Mouse (Mus musculus) kidney, adult 8-10 months (tissue): ENCODE measurements around the gene Vps9d1.
"Not testable (repeated sequence)": the region's sequence is repeated elsewhere in the genome, so short reads cannot be mapped to it uniquely, and the experiment has no call there.

Experiments used
- DNase-seq, 2 experiments: peaks; one replicate each; pipeline ENCODE4 v3.0.0; 2022

Gene Vps9d1

DNA sequence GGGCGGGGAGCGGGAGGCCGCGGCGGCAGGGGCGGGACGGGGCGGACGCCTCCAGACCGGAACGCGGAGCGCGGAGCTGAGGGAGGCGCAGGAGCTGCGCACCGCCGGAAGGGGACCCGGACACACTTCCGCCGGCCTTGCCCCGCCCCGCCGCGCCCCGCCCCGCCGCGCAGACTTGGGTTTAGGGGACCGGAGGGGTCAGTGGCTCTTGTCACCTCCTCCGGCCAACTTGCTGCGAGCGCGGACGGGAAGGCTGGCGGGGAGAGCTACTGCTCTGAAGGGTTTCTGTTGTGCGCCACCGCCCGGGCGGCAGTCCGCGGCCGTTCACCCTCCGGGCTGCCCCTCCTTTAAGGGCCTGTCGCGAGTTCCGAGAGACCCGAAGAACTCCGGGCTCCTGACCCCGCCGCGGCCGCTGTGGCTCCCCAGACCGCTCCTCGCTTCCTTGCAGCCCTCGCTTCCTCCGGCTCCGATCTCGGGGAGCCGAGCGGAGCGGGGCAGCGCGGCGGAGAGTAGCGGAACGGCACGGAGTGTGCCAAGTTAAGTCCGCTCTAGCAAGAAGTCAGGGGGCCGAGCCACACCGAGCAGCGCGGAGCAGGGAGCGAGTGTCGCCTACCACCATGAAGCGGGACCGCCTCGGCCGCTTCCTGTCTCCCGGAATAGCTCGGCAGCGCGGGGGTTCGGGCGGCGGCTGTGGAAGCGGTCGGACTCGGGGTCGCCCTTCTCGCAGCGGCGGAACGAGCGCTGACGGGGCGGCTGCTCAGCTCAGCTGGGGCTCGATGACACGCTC is at the start of gene Vps9d1, which contains the start of gene Zfp276:
Vps9d1 (minus strand) TSS at position 250 of the 787 bp plus-strand sequence.
Zfp276 (plus strand) TSS at position 97 of the 787 bp plus-strand sequence.
- DNase-seq, result peak; percentile 73 to 82

DNA sequence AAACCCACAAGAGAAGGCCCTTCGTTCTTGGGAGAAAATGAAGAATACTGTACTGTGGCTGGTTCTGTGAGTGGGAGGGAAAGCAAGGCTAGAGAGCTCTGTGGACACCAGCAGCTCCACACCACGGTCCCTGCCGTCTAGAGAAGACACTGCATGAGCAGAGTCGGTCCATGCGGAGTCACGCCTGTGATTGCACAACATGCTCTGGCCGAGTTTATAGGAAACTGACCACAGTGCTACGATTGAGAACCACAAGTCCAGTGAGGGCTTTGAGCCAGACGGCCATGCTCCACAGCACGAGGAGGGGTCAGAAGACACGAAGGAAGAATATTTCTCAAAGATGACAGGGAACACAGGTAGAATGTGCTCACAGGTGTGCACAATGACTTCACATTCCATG is 44.2 kb upstream of the Vps9d1 start:
- DNase-seq, result peak in 1 of 2 experiments; percentile 18

- DNase-seq, result no peak
Observed at GRCm38 (mm10) chr8:123292785-123293184, 38.6 kb upstream of the Vps9d1 start.

DNA sequence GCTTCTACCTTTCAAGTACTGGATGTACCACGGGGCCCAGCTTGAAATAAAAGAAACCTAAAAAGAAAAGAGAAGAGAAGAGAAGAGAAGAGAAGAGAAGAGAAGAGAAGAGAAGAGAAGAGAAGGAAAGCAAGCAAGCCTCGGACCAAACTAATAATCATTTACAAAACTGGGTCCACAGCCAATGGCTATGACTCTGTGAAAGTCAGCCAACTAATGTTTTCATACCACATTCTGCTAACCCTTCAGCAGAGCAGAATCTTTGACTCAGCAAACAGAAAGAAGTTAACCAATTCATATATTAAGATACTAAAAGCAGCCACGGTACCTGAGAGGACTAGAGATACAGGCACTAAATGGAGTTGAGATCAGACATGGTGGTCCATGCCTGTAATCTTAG is 38.1 kb upstream of the Vps9d1 start:
- DNase-seq, result peak; percentile 35 to 37

- no peak for DNase-seq
Observed at GRCm38 (mm10) chr8:123291716-123292115, 37.6 kb upstream of the Vps9d1 start.

GRCm38 (mm10) chr8:123290679-123291078 is 36.5 kb upstream of the Vps9d1 start:
- no peak for DNase-seq

- DNase-seq, result peak in 1 of 2 experiments; percentile 43
Observed at GRCm38 (mm10) chr8:123290166-123290565, 36.0 kb upstream of the Vps9d1 start.

- no peak for DNase-seq
Observed at GRCm38 (mm10) chr8:123287362-123287761, 33.2 kb upstream of the Vps9d1 start.

- no peak for DNase-seq
Observed at GRCm38 (mm10) chr8:123284493-123284892, 30.3 kb upstream of the Vps9d1 start.

GRCm38 (mm10) chr8:123283991-123284390 is 29.8 kb upstream of the Vps9d1 start:
- no peak for DNase-seq

DNA sequence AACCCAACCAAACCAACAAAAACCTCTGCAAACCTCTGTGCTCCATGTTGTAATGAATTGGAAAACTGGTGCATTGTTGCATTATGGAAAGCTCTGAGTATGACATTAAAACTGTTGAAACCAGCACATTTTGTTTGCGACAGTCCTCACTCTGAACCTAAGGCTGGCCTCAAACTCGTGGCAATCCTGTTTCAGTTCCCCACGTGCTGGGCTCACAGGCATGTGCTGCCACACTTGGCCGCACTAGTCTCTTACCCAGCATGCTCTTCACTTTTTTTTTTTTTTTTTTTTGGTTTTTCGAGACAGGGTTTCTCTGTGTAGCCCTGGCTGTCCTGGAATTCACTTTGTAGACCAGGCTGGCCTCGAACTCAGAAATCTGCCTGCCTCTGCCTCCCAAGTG is 28.8 kb upstream of the Vps9d1 start:
- DNase-seq, result not testable (repeated sequence)

DNA sequence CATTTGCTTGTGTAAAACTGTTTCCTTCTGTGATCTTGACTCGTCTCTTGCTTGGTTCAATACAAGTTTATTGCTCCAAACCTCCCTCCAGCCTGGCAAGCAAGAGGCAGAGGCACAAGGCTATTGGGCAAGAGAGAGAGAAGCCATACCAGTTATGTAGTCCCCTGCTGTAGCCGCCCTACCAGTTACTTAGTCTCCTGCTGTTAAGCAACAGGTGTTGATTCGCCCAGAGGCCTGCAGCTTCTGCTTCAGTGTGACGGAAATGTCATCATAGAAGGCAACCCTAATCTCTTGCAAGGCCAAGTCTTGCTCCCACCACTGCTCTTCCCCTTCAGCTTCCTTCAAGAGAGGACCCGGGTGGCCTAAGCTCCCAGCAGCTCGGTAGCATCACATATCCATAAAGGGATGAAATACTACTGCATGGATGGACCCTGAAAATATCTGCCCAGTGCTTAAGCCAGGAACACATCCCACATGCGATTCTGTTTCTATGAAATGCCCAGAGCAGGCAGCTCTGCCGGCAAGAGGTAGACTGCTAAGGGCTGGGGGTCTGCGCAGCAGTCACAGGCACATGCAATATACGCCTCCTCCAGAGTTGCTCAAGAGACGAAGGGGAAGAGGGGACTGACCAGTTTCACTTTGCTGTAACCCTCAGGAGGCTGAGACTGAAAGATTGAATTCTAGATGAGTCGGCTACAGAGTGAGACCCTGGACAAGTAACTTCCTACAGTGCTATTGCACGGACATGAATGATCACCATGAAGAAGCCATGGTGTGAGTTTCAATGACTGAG is 26.4 kb upstream of the Vps9d1 start:
- DNase-seq, result no peak

DNA sequence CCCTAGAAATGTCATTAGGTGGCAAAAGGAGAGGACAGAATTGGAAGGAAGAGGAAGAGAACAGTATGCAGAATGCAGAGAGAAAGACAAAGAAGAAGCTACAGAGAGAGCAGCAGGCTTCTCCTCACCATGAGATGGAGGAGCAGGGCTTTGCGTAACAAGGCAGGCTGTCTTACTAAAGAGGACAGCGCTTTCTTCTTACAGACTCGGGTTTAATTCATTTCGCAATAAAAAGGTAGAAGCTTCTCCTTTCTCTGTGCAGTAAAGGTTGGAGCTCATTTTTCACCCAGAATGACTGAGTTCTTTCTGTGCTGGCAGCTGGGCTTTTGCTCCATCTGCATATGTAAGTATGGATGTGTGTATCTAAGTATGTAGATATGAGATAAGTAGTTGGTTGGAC is 25.7 kb upstream of the Vps9d1 start:
- no peak for DNase-seq

GRCm38 (mm10) chr8:123278445-123278844 is 24.3 kb upstream of the Vps9d1 start:
- no peak for DNase-seq

- no peak for DNase-seq
Observed at GRCm38 (mm10) chr8:123275096-123275495, 20.9 kb upstream of the Vps9d1 start.

GRCm38 (mm10) chr8:123274447-123274846 is 20.3 kb upstream of the Vps9d1 start:
- no peak for DNase-seq

GRCm38 (mm10) chr8:123271901-123272300 is 17.8 kb upstream of the Vps9d1 start:
- DNase-seq, result peak; percentile 36 to 39

DNA sequence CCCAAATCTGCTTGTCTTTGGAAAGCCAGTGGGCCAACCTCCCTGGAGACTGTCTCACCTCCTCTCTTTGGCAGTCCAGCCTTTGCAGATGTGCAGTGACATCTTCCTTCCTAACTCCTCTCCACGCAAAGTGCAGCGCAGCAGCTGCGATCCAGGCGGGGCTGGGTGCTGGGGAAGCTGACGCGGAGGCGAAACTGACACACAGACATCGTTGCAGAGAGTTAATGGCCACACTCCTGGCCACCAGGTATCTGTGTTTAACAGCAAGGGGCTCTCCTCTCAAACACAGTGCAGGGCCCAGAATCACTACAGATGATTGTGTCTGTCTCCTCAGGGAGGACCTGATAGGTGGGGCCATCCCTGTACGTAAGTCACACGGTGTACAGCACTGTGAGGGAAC is 17.0 kb upstream of the Vps9d1 start:
- no peak for DNase-seq

GRCm38 (mm10) chr8:123267926-123268656 is 13.9 kb upstream of the Vps9d1 start:
- DNase-seq, result peak; percentile 57 to 62

DNA sequence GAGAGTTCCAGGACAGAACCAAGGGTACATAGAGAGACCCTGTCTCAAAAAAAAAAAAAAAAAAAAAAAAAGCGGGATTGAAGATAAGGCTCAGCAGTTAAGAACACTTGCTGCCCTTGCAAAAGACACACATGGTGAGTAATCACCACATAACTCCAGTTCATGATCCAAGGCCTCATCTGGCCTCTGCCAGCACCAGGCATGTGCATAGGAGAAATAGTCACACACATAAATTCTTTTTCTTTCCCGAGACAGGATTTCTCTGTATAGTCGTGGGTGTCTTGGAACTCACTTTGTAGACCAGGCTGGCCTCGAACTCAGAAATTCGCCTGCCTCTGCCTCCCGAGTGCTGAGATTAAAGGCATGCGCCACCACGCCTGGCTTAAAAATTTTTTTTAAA is 3.4 kb upstream of the Vps9d1 start:
- DNase-seq, result not testable (repeated sequence)

GRCm38 (mm10) chr8:123257114-123257513 is 3.0 kb upstream of the Vps9d1 start:
- no peak for DNase-seq

GRCm38 (mm10) chr8:123255170-123255569 is 1.0 kb upstream of the Vps9d1 start:
- no peak for DNase-seq

GRCm38 (mm10) chr8:123253451-123254098 is 573 bp downstream of the Vps9d1 start:
- DNase-seq, result peak; percentile 30 to 35
